Mouse (Mus musculus) lung, postnatal 36 days (tissue): ENCODE data around the gene Gm10447.
"Not testable (repeated sequence)": the region's sequence is repeated elsewhere in the genome, so short reads cannot be mapped to it uniquely, and the experiment has no call there.

Experiments
- DNase-seq: peaks from one replicate; pipeline ENCODE4 v3.0.0; 2022; ENCODE audit warnings: mixed read lengths

Gene Gm10447

DNA sequence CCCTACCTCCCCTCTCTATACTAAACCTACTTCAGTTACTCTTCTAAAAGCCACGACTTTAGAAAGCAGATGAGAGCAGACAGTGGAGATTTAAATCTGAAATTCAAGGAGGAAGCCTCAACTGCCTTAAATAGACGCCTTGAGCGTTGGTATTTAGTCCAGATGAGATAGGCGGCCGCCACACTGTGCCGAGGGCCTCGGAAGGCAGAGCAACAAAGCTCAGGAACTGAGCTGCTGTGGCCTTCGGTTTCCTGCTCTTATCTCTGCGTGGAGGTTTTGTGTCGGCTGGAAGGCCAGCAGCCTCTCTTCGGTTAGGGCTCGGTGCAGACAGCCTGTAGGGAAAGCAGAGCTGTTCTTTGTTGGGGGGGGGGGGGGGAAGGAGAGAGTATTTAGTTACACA lies 15.0 kb downstream of the Gm10447 start:
- no peak for DNase-seq

DNA sequence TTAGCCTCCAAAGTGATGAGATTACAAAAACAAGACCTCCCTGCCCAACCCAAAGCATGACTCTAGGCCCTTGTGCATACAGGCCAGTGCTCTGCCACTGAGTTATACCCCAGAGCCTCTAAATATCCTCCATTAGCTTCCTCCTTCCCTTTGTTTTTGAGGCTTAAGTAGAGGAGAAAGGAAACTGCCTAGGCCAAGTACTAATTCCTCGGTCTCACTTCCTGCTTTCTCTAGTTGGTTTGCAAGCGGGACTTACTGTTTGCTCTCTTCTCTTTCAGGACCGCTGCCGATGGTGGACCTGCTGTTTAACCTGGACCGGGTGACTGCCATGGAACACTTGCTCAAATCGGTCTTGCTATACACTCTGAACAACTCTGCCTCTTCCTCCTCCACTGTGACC lies 20.6 kb downstream of the Gm10447 start:
- DNase-seq = no peak

DNA sequence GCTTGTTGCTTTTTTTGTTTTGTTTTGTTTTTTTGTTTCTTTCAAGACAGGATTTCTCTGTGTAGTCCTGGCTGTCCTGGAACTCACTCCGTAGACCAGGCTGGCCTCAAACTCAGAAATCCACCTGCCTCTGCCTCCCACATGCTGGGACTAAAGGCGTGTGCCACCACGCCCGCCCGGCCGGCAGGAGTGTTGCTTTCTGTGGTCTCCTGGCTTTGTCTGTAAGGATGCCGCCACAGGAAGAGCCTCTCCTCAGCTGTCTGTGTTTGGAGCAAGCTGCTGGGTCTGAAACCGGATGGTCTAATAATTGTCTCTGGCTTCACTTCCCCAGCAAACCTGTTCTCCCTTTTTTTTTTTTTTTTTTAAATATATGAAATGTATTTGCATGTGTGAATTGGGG lies 21.4 kb downstream of the Gm10447 start:
- DNase-seq = no peak

DNA sequence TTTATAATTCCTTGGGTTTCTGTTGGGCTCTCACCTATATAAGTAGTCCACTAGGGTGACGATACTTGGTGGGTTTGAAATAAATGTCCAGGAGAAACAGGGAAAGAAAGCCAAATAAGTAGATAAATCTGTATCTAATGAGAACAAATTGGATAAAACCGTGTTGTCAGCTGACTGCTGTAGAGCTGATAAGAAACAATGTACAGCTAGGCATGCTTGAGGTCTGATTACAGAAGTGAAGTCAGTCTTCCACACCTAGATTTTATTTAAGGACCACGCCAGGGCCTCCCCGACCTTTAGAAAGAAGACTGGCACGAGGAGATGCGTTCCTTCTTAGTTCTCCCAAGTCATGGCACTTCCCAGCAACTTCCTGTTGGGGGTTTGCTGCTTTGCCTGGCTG lies 23.9 kb downstream of the Gm10447 start:
- no peak for DNase-seq

- DNase-seq = peak; percentile 37
These were observed 25.4 kb downstream of the Gm10447 start for GRCm38 (mm10) chr11:53431347-53432056.

GRCm38 (mm10) chr11:53430670-53431346 lies 26.1 kb downstream of the Gm10447 start, which contains the start of the genes Uqcrq and Gdf9:
TSS of gene Uqcrq (minus strand) at chr11:53430831.
TSS of gene Gdf9 (plus strand) at chr11:53431023.
- DNase-seq = peak; percentile 100

DNA sequence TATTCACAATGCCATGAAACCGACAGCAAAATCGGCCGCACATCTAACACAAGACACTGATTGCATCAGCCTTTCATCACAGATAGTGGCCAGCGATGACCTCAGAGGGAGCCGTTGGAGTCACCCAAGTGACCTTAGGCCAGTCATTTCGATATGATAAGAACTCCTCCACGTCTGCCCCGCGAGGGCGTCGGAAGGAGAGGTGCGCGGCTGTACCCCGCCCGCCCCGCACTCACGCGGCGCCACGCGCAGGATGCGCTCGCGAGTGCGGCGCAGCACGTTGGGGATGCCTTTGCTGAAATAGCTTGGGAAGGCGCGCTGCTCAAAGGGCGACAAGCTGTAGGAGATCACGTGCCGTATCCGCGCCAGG lies 26.6 kb downstream of the Gm10447 start:
- no peak for DNase-seq

DNA sequence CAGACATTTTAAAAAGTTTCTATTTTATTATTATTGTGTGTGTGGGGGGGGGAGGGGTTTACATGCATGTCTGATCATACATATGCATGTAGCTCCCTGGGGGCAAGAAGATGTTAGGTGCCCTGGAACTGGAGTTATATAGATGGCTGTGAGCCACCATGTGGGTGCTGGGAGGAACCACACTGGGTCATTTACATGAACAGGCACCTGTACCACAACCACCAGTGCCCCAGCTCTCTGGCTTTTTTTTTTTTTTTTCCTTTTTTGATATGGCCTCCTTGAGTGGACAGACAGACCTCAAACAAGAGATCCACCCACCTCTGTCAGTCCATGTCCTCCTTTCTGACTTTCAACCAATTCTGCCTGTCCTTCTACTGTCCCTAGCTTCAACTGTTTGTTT lies 27.7 kb downstream of the Gm10447 start:
- no peak for DNase-seq

GRCm38 (mm10) chr11:53428716-53429057 lies 28.2 kb downstream of the Gm10447 start:
- no peak for DNase-seq

DNA sequence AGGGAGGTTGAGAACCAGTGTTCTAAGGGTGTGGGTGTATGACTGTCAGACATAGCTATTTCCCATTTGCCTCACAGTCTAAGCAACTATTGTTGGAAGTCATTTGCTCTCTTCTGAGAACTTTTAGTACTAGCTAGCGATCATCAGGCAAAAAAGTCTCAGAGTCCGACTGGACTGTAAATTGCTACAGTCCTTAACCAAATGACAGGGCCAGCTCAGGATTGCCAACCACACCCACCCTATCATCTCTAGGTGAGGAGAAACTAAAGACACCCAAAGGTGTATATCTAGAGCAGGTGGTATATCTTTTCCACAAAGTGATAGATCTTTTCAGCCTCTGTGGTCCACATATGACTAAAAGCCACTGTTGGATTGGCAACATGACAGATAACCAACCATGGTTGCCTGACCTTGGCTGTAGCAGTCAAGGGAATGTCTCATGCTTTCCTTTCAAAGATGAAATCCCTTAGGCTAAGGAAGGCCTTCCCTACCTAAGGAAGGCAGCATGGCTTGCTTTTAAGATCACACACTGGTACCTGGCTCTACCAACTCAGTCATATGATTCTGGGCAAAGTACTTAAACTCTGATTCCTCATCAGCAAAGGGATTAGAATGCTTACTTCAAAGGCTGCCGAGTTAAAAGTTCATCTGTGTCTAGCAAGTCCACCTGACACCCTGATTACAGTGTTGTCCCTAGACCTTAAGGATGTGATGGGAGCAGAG lies 28.8 kb downstream of the Gm10447 start:
- no peak for DNase-seq

GRCm38 (mm10) chr11:53426914-53427313 lies 30.0 kb downstream of the Gm10447 start:
- DNase-seq = not testable (repeated sequence)

DNA sequence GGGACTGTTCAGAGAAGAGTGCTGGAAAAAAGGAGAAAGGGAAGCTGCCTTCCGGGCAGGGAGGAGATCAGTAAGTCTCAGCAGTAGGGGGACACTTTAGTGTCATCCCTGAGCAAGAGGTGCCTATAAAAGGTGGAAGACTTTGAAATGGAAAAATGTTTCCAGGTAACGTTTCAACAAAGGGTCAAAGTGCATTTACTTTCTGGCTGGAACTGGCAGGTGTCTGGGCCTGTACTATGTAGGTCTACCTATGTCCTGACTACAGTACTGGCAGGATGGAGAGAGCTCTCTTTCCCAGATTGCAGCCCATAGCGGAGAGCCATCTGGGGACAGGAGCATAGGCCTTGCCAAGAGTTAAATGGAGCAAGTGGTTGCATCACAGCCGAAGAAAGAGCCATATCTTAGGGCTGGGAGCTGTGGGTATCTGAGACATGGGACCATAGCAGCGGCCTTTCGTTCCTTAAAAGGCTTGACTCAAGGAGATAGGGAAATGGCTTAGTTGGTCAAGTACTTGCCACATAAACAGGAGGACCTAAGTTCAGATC lies 31.1 kb downstream of the Gm10447 start:
- DNase-seq = no peak

DNA sequence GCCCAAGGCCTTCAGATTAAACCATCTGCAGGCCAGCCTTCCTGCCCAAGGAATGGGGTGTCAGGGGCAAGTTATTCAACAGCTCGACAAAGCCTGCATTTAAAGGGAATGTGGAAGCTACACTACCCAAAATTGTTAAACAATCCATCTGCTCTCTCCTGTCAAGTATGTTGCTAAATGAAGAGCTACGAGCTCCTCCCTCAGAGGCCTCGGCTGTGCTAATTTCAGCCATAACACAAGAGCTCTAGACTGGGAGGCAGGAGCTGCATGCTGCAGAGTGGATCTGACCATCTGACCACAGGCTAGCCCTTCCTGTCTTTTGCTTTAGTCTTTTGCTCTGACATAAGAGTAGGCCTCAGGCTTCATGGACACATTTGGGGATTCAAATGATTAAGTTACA lies 31.7 kb downstream of the Gm10447 start:
- no peak for DNase-seq

DNA sequence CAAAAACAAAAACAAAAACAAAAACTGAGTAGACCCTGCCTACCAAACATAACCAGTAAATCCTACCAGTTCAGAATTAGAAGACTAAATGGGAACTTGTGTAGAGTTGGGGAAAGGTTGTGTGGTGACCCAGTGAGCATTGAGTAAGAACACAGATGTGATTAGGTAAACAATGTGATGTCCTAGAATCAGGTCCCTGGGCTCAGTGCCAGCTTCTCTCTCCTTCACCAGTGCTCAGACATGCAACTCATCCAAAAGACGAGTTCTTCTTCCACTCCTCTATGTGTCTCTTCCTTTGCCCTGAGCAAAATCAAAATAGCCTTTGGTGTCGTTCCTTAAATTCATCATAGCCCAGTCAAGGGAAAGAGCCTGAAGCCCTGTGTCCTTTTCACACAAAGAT lies 32.1 kb downstream of the Gm10447 start:
- peak; percentile 37 for DNase-seq

DNA sequence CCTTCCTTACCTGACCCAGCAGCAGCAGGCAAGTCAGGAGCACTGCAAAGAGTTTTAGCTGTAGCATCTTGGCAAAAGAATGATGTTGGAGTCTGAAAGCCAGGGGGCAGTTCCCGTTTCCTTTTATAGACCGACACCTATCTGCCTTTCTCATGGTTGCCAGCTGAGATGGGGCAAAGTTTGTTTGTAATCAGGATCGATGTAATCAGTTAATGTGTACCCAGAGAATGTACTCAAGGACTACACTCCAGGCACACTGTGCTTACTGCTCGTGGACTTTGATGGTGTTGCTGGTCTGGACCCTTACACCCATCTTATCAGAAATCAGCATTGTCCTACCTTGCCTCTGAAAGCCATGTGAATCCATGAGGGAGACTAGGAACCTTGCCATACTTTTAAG lies 33.9 kb downstream of the Gm10447 start, which contains the start of gene Leap2:
TSS of gene Leap2 (minus strand) at position 135 of the 400 bp plus-strand sequence.
- DNase-seq = no peak

GRCm38 (mm10) chr11:53418048-53418447 lies 38.9 kb downstream of the Gm10447 start:
- DNase-seq = no peak

- DNase-seq = no peak
These were observed 43.0 kb downstream of the Gm10447 start for GRCm38 (mm10) chr11:53413871-53414270.

- peak; percentile 33 for DNase-seq
These were observed 45.2 kb downstream of the Gm10447 start for GRCm38 (mm10) chr11:53411738-53412137.
